17 mouse cellular contexts compared by ENCODE assay signal in genomic region chr15:25854270-25854904, GRCm38 (mm10). TPM values are rescaled to one million over a fixed set of nuclear protein-coding genes. Genes with fewer than 3 reads are reported as not detected.
DNase-seq lines count a peak whose midpoint lies in the region; ATAC-seq and TF ChIP-seq lines count a peak whose summit lies in the region.
"Had no signal": no experiment of that assay in that cellular context is flagged by ENCODE, and none has a peak within 500 bp of the region (broad histone marks: within the 10 kb centered on the region; RNA-seq: fewer than 3 reads in every experiment).

No protein-coding gene starts in this region.

- no peaks in the 10 kb centered on the region for H3K9me3 ChIP-seq in lung, embryonic 14.5 days (ENCODE audit: low read depth, low read length)
- no peaks in the 10 kb centered on the region for H3K9me3 ChIP-seq in hindbrain, embryonic 16.5 days (ENCODE audit: control insufficient read depth, low read length)
- no peaks in the 10 kb centered on the region for H3K9me3 ChIP-seq in kidney, embryonic 16.5 days (ENCODE audit: low read length)
- H3K9me3 ChIP-seq: liver, embryonic 12.5 days; lung, embryonic 15.5 days had no signal

- CTCF ChIA-PET in Patski (lab: Charles Lee): interaction anchor here (0.8 to 2.4 kb wide), 4 partner anchors 10 to 105 kb away, joined by 3 to 7 read pairs (median 4); partner anchors contain the start of gene Retreg1

- no peak overlapping the region for H3K27ac ChIP-seq in lung, embryonic 14.5 days (ENCODE audit: low read depth)
- H3K27ac ChIP-seq in hindbrain, embryonic 16.5 days (ENCODE audit: low read depth, low read length): no peak overlapping the region
- no peak overlapping the region for H3K27ac ChIP-seq in kidney, embryonic 16.5 days (ENCODE audit: low read length)
- H3K27ac ChIP-seq: liver, embryonic 12.5 days; lung, embryonic 15.5 days had no signal

- no peaks in the 10 kb centered on the region for H3K36me3 ChIP-seq in lung, embryonic 14.5 days (ENCODE audit: insufficient read depth)
- H3K36me3 ChIP-seq in hindbrain, embryonic 16.5 days (ENCODE audit: control insufficient read depth, insufficient read depth, low read length): no peaks in the 10 kb centered on the region
- H3K36me3 ChIP-seq in kidney, embryonic 16.5 days (ENCODE audit: insufficient read depth, low read length): no peaks in the 10 kb centered on the region
- H3K36me3 ChIP-seq: liver, embryonic 12.5 days; lung, embryonic 15.5 days had no signal

- DNase-seq in frontal cortex, postnatal 10 days (ENCODE audit: low spot score in 2 of 2): no peak
- no peak for DNase-seq in lung, embryonic 14.5 days
- DNase-seq in lung, postnatal 25 days (ENCODE audit: low spot score): no peak
- DNase-seq in Patski (ENCODE audit: low read depth, low spot score): no peak
- DNase-seq: adrenal gland, postnatal 10 days; cerebellum, adult 18-20 months; cerebellum, postnatal 36 days; kidney, adult 9 months; thymus, postnatal 36 days had no signal

- ATAC-seq in frontal cortex, adult (ENCODE audit: low TSS enrichment): peak; percentile 73
- no peak for ATAC-seq in lung, embryonic 14.5 days (ENCODE audit: insufficient read depth)
- peak; percentile 13 for ATAC-seq in Patski
- 0 out of 2 replicates have a peak, but pooled peaks have one; percentile 34 for ATAC-seq in hindbrain, embryonic 16.5 days
- no peak for ATAC-seq in erythroblast, adult 5-6 weeks (replicated peaks; ENCODE audit: low FRiP score, poor library complexity, severe bottlenecking)
- no peak for ATAC-seq in kidney, embryonic 16.5 days (ENCODE audit: low FRiP score, low TSS enrichment)
- ATAC-seq: forebrain, embryonic 14.5 days; liver, embryonic 12.5 days had no signal

- no peaks in the 10 kb centered on the region for H3K27me3 ChIP-seq in lung, embryonic 14.5 days (ENCODE audit: insufficient read depth, low read length)
- H3K27me3 ChIP-seq in Patski: no peaks in the 10 kb centered on the region
- no peaks in the 10 kb centered on the region for H3K27me3 ChIP-seq in hindbrain, embryonic 16.5 days (replicated peaks; ENCODE audit: control insufficient read depth, insufficient read depth, low read length)
- no peaks in the 10 kb centered on the region for H3K27me3 ChIP-seq in kidney, embryonic 16.5 days (ENCODE audit: insufficient read depth, low read length)
- H3K27me3 ChIP-seq: CH12.LX; liver, embryonic 12.5 days; lung, embryonic 15.5 days had no signal

- no peak overlapping the region for H3K4me3 ChIP-seq in lung, embryonic 14.5 days (ENCODE audit: low read depth, low read length)
- H3K4me3 ChIP-seq in hindbrain, embryonic 16.5 days (ENCODE audit: low read length): no peak overlapping the region
- H3K4me3 ChIP-seq in kidney, embryonic 16.5 days (ENCODE audit: low read length): no peak overlapping the region
- H3K4me3 ChIP-seq: liver, embryonic 12.5 days; lung, embryonic 15.5 days had no signal

- no peaks in the 10 kb centered on the region for H3K4me1 ChIP-seq in lung, embryonic 14.5 days (ENCODE audit: insufficient read depth)
- no peaks in the 10 kb centered on the region for H3K4me1 ChIP-seq in hindbrain, embryonic 16.5 days (ENCODE audit: control insufficient read depth, insufficient read depth, low read depth, low read length)
- H3K4me1 ChIP-seq in kidney, embryonic 16.5 days (ENCODE audit: insufficient read depth, low read length): peaks cover 10% of the 10 kb centered on the region; the same call in 1 of the 2 replicates
- H3K4me1 ChIP-seq: liver, embryonic 12.5 days; lung, embryonic 15.5 days had no signal

- 36% methylated on average over 18 of the region's 18 CpGs for WGBS in lung, embryonic 14.5 days
- WGBS in hindbrain, embryonic 16.5 days: 69% methylated on average over 18 of the region's 18 CpGs
- WGBS in kidney, embryonic 16.5 days: 58% methylated on average over 18 of the region's 18 CpGs

- in situ Hi-C loops in Patski (cut with MboI; ENCODE audit: low pct_unique_long_range_greater_than_20kb): no loop called here

- TF ChIP-seq CTCF in lung, embryonic 14.5 days (IDR thresholded peaks at IDR 0.05; ENCODE audit: low read depth): no peak
- no peak for TF ChIP-seq CTCF in Patski (IDR thresholded peaks at IDR 0.05)

- POLR2A ChIA-PET in Patski (lab: Charles Lee): interaction anchor here (0.7 to 2.3 kb wide), 4 partner anchors 9 to 467 kb away, joined by 3 to 7 read pairs (median 4); no protein-coding TSS in a partner anchor

- no peak overlapping the region for H3K9ac ChIP-seq in lung, embryonic 14.5 days
- H3K9ac ChIP-seq in hindbrain, embryonic 16.5 days (ENCODE audit: low read depth, low read length): no peak overlapping the region
- no peak overlapping the region for H3K9ac ChIP-seq in kidney, embryonic 16.5 days (replicated peaks; ENCODE audit: low read length)
- H3K9ac ChIP-seq: liver, embryonic 12.5 days; lung, embryonic 15.5 days had no signal

- H3K4me2 ChIP-seq in lung, embryonic 14.5 days: peak overlapping the region; percentile 25; the same call in 1 of the 2 replicates
- peak overlapping the region; percentile 6; the same call in 1 of the 2 replicates for H3K4me2 ChIP-seq in hindbrain, embryonic 16.5 days (ENCODE audit: low read length)
- no peak overlapping the region for H3K4me2 ChIP-seq in kidney, embryonic 16.5 days (replicated peaks; ENCODE audit: low read depth, low read length)
- H3K4me2 ChIP-seq: liver, embryonic 12.5 days; lung, embryonic 15.5 days had no signal

RNA-seq across cellular contexts. Expression of gene Retreg1, which starts 11.4 kb away (rescaled TPM):
- polyA plus RNA-seq in lung, embryonic 14.5 days (2014; fragmentation: Nextera tagmentation; extraction: Ambion mirVana): 5.0 and 6.0 TPM in 2 replicates
- polyA plus RNA-seq in Patski (2021): 110 TPM
- 16.5 and 19.0 TPM in 2 replicates for polyA plus RNA-seq in hindbrain, embryonic 16.5 days (2015; fragmentation: Nextera tagmentation; extraction: Ambion mirVana)
- total RNA-seq in erythroblast, adult 5-6 weeks (2015; ENCODE audit: low replicate concordance): 8.2 and 20.0 TPM in 2 replicates
- total RNA-seq in erythroblast, adult 5-6 weeks (2017; ENCODE audit: low replicate concordance): 4.6 and 7.8 TPM in 2 replicates
- 21.5 and 22.0 TPM in 2 replicates for polyA plus RNA-seq in kidney, embryonic 16.5 days (2015; fragmentation: Nextera tagmentation; extraction: Ambion mirVana)

Comparison
In these comparisons a context has a peak if more than half of its experiments do, and no peak if none do; other contexts are left out.
1. ATAC-seq: peak in frontal cortex, adult (single experiment), Patski (single experiment) and hindbrain, embryonic 16.5 days (single experiment); none in lung, embryonic 14.5 days (single experiment), erythroblast, adult 5-6 weeks (single experiment) and kidney, embryonic 16.5 days (single experiment).